Mouse (Mus musculus): ENCODE data around the gene Cklf. TPM values are rescaled to one million over a fixed set of nuclear protein-coding genes. Genes with fewer than 3 reads are reported as not detected.

The Cklf gene
- polyA plus RNA-seq (2015; fragmentation: Nextera tagmentation; extraction: Ambion mirVana): 16.5 and 17.8 TPM in 2 replicates

- peaks cover 15% of the 10 kb centered on the region; the same call in 1 of the 2 replicates for H3K4me1 ChIP-seq (replicated peaks; ENCODE audit: control insufficient read depth, insufficient read depth, low read length)
- H3K27me3 ChIP-seq (replicated peaks; ENCODE audit: control insufficient read depth, insufficient read depth, low read length): no peaks in the 10 kb centered on the region
- H3K9me3 ChIP-seq (ENCODE audit: control insufficient read depth): no peaks in the 10 kb centered on the region
- peak within 1 kb of the TSS; percentile 46; the same call in 1 of the 2 replicates for H3K27ac ChIP-seq (ENCODE audit: low read depth, low read length)
- ATAC-seq: peak; percentile 74
- peak within 1 kb of the TSS; percentile 89 for H3K4me2 ChIP-seq (replicated peaks; ENCODE audit: low read depth)
- WGBS: 4% methylated on average over 41 of the region's 41 CpGs
- peak within 1 kb of the TSS; percentile 66 for H3K4me3 ChIP-seq (ENCODE audit: low read depth, low read length)
- H3K36me3 ChIP-seq (ENCODE audit: control insufficient read depth, insufficient read depth): no peaks in the 10 kb centered on the region
- TF ChIP-seq CTCF (IDR thresholded peaks at IDR 0.05; ENCODE audit: low read depth): peak; percentile 63
- H3K9ac ChIP-seq (ENCODE audit: low read depth, low read length): peak within 1 kb of the TSS; percentile 55
These were observed at the start of gene Cklf for GRCm38 (mm10) chr8:104250439-104251367. Gene Cklf (plus strand): TSS chr8:104250861.

- no peak overlapping the region for H3K27ac ChIP-seq (ENCODE audit: low read depth, low read length)
- no peak overlapping the region for H3K4me3 ChIP-seq (ENCODE audit: low read depth, low read length)
- H3K9me3 ChIP-seq (ENCODE audit: control insufficient read depth): no peaks in the 10 kb centered on the region
- no peak for ATAC-seq
- no peak overlapping the region for H3K9ac ChIP-seq (ENCODE audit: low read depth, low read length)
- 72% methylated on average over 3 of the region's 3 CpGs for WGBS
- no peaks in the 10 kb centered on the region for H3K4me1 ChIP-seq (replicated peaks; ENCODE audit: control insufficient read depth, insufficient read depth, low read length)
- H3K4me2 ChIP-seq (replicated peaks; ENCODE audit: low read depth): no peak overlapping the region
- TF ChIP-seq CTCF (IDR thresholded peaks at IDR 0.05; ENCODE audit: low read depth): no peak
- H3K36me3 ChIP-seq (ENCODE audit: control insufficient read depth, insufficient read depth): no peaks in the 10 kb centered on the region
- no peaks in the 10 kb centered on the region for H3K27me3 ChIP-seq (replicated peaks; ENCODE audit: control insufficient read depth, insufficient read depth, low read length)
These were observed 49.0 kb upstream of the Cklf start for GRCm38 (mm10) chr8:104201622-104202021.

GRCm38 (mm10) chr8:104202320-104202719 is 48.3 kb upstream of the Cklf start:
- Histone ChIP-seq H3K9ac (ENCODE audit: low read depth, low read length) (no peak overlapping the region), H3K27ac (ENCODE audit: low read depth, low read length) (no peak overlapping the region), H3K9me3 (ENCODE audit: control insufficient read depth) (no peaks in the 10 kb centered on the region), H3K4me3 (ENCODE audit: low read depth, low read length) (no peak overlapping the region), H3K4me2 (replicated peaks; ENCODE audit: low read depth) (no peak overlapping the region), H3K4me1 (replicated peaks; ENCODE audit: control insufficient read depth, insufficient read depth, low read length) (no peaks in the 10 kb centered on the region), H3K36me3 (ENCODE audit: control insufficient read depth, insufficient read depth) (no peaks in the 10 kb centered on the region), H3K27me3 (replicated peaks; ENCODE audit: control insufficient read depth, insufficient read depth, low read length) (no peaks in the 10 kb centered on the region)
- 90% methylated on average over 4 of the region's 4 CpGs for WGBS
- ATAC-seq: no peak
- no peak for TF ChIP-seq CTCF (IDR thresholded peaks at IDR 0.05; ENCODE audit: low read depth)

- Histone ChIP-seq H3K9me3 (ENCODE audit: control insufficient read depth) (no peaks in the 10 kb centered on the region), H3K36me3 (ENCODE audit: control insufficient read depth, insufficient read depth) (no peaks in the 10 kb centered on the region), H3K4me3 (ENCODE audit: low read depth, low read length) (no peak overlapping the region), H3K27ac (ENCODE audit: low read depth, low read length) (no peak overlapping the region), H3K9ac (ENCODE audit: low read depth, low read length) (no peak overlapping the region), H3K4me2 (replicated peaks; ENCODE audit: low read depth) (no peak overlapping the region), H3K27me3 (replicated peaks; ENCODE audit: control insufficient read depth, insufficient read depth, low read length) (no peaks in the 10 kb centered on the region), H3K4me1 (replicated peaks; ENCODE audit: control insufficient read depth, insufficient read depth, low read length) (no peaks in the 10 kb centered on the region)
- ATAC-seq: no peak
- TF ChIP-seq CTCF (IDR thresholded peaks at IDR 0.05; ENCODE audit: low read depth): no peak
- 64% methylated on average over 3 of the region's 3 CpGs for WGBS
These were observed 45.4 kb upstream of the Cklf start for GRCm38 (mm10) chr8:104205292-104205691.

GRCm38 (mm10) chr8:104217601-104218000 is 33.1 kb upstream of the Cklf start:
- Histone ChIP-seq H3K27me3 (replicated peaks; ENCODE audit: control insufficient read depth, insufficient read depth, low read length) (no peaks in the 10 kb centered on the region), H3K36me3 (ENCODE audit: control insufficient read depth, insufficient read depth) (no peaks in the 10 kb centered on the region), H3K4me1 (replicated peaks; ENCODE audit: control insufficient read depth, insufficient read depth, low read length) (no peaks in the 10 kb centered on the region), H3K9ac (ENCODE audit: low read depth, low read length) (no peak overlapping the region), H3K27ac (ENCODE audit: low read depth, low read length) (no peak overlapping the region), H3K4me3 (ENCODE audit: low read depth, low read length) (no peak overlapping the region), H3K9me3 (ENCODE audit: control insufficient read depth) (no peaks in the 10 kb centered on the region), H3K4me2 (replicated peaks; ENCODE audit: low read depth) (no peak overlapping the region)
- WGBS: 84% methylated on average over 5 of the region's 5 CpGs
- ATAC-seq: no peak
- TF ChIP-seq CTCF (IDR thresholded peaks at IDR 0.05; ENCODE audit: low read depth): no peak

- H3K36me3 ChIP-seq (ENCODE audit: control insufficient read depth, insufficient read depth): no peaks in the 10 kb centered on the region
- no peak; the same call in 1 of the 2 replicates for ATAC-seq
- H3K27me3 ChIP-seq (replicated peaks; ENCODE audit: control insufficient read depth, insufficient read depth, low read length): no peaks in the 10 kb centered on the region
- H3K4me2 ChIP-seq (replicated peaks; ENCODE audit: low read depth): no peak overlapping the region
- no peaks in the 10 kb centered on the region for H3K4me1 ChIP-seq (replicated peaks; ENCODE audit: control insufficient read depth, insufficient read depth, low read length)
- H3K9ac ChIP-seq (ENCODE audit: low read depth, low read length): no peak overlapping the region
- H3K9me3 ChIP-seq (ENCODE audit: control insufficient read depth): no peaks in the 10 kb centered on the region
- H3K4me3 ChIP-seq (ENCODE audit: low read depth, low read length): no peak overlapping the region
- 31% methylated on average over 11 of the region's 11 CpGs for WGBS
- peak; percentile 75 for TF ChIP-seq CTCF (IDR thresholded peaks at IDR 0.05; ENCODE audit: low read depth)
- no peak overlapping the region for H3K27ac ChIP-seq (ENCODE audit: low read depth, low read length)
These were observed 31.6 kb upstream of the Cklf start for GRCm38 (mm10) chr8:104219079-104219478.

Data from intestine, postnatal 0 days (tissue).